Mouse (Mus musculus) midbrain, embryonic 13.5 days (tissue): Measurements from ENCODE around the gene Kcnh4. TPM values are rescaled to one million over a fixed set of nuclear protein-coding genes. Genes with fewer than 3 reads are reported as not detected.
A peak's percentile ranks its signal among the peaks of the same experiment; 100 is the strongest.

Source experiments
- ATAC-seq: fragments of 200-750 bp; cut with Nextera tagmentation; 2 replicates; pipeline ENCODE4 v1.8.0; 2017; ENCODE audit warnings: mild to moderate bottlenecking, moderate TSS enrichment, moderate library complexity
- H3K27ac ChIP-seq: fragments of 300-500 bp; sonication (generic); 2 replicates; pipeline ENCODE4 v1.5.1; 2015; ENCODE audit warnings: inconsistent platforms, mild to moderate bottlenecking, moderate library complexity
- H3K27me3 ChIP-seq: fragments of 300-500 bp; sonication (generic); 2 replicates; pipeline ENCODE4 v1.6.1; 2015; ENCODE audit warnings: mild to moderate bottlenecking, inconsistent platforms
- H3K36me3 ChIP-seq: fragments of 300-500 bp; sonication (generic); 2 replicates; pipeline ENCODE4 v1.6.1; 2015; ENCODE audit warnings: mild to moderate bottlenecking, inconsistent platforms
- H3K4me1 ChIP-seq: fragments of 300-500 bp; sonication (generic); replicated peaks from 2 replicates; pipeline ENCODE4 v1.6.1; 2015; ENCODE audit warnings: inconsistent platforms
- H3K4me2 ChIP-seq: fragments of 300-500 bp; sonication (generic); replicated peaks from 2 replicates; pipeline ENCODE4 v1.6.1; 2015; ENCODE audit warnings: moderate library complexity, mild to moderate bottlenecking, inconsistent platforms
- H3K4me3 ChIP-seq: fragments of 300-500 bp; sonication (generic); replicated peaks from 2 replicates; pipeline ENCODE4 v1.5.1; 2015; ENCODE audit warnings: mild to moderate bottlenecking, inconsistent platforms
- H3K9ac ChIP-seq: fragments of 300-500 bp; sonication (generic); replicated peaks from 2 replicates; pipeline ENCODE4 v1.6.1; 2015; ENCODE audit warnings: mild to moderate bottlenecking, inconsistent platforms
- H3K9me3 ChIP-seq: fragments of 300-500 bp; sonication (generic); 2 replicates; pipeline ENCODE4 v1.6.1; 2016; ENCODE audit warnings: mild to moderate bottlenecking, inconsistent platforms
- WGBS: fragments of 180-500 bp; shearing (Covaris S2); methylation state at CpG from one replicate; pipeline ENCODE4 v1.1.7; 2015; 5-methylcytosine and 5-hydroxymethylcytosine counted together
- polyA plus RNA-seq: library from polyadenylated mRNA; unstranded; fragments of >200 nt; fragmentation: Nextera tagmentation; extraction: Ambion mirVana; gene quantifications from 2 replicates; pipeline ENCODE4 v1.2.1, GENCODE M21; 2015

Gene Kcnh4
- polyA plus RNA-seq, 1 experiment from 2014 or later: 8.4 TPM

- Histone ChIP-seq H3K36me3 (peaks cover 53% of the 10 kb centered on the region), H3K27ac (no peak overlapping the region), H3K27me3 (no peaks in the 10 kb centered on the region), H3K9me3 (no peaks in the 10 kb centered on the region), H3K4me1 (no peaks in the 10 kb centered on the region), H3K4me3 (no peak overlapping the region), H3K4me2 (no peak overlapping the region), H3K9ac (no peak overlapping the region)
- 90% methylated on average over 13 of the region's 13 CpGs for WGBS
- ATAC-seq: no peak
These were observed 22.8 kb upstream of the Kcnh4 start for GRCm38 (mm10) chr11:100782568-100782967.

GRCm38 (mm10) chr11:100781763-100782475 lies 22.2 kb upstream of the Kcnh4 start:
- H3K4me2 ChIP-seq: no peak overlapping the region
- 91% methylated on average over 15 of the region's 15 CpGs for WGBS
- H3K36me3 ChIP-seq: peaks cover 46% of the 10 kb centered on the region
- H3K27ac ChIP-seq: no peak overlapping the region
- H3K9ac ChIP-seq: no peak overlapping the region
- no peak overlapping the region for H3K4me3 ChIP-seq
- no peak for ATAC-seq
- no peaks in the 10 kb centered on the region for H3K9me3 ChIP-seq
- H3K4me1 ChIP-seq: no peaks in the 10 kb centered on the region
- H3K27me3 ChIP-seq: no peaks in the 10 kb centered on the region

DNA sequence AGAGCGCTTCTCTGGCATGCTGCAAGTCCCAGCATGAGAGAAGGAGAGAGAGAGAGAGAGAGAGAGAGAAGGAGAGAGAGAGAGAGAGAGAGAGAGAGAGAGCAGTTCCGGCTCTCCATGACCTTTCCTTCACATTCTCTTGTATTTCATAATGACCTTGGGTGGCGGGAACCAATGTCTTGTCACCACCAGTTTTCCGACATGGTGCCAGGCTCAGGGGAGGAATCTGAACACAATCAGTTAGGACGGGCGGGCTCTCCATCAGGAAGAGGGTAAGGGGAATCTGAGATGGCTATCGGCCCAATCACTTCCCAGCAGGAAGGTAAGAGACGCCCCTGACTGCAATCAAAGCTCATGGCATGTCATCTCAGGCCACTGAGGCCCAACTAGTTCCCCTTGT lies 20.5 kb upstream of the Kcnh4 start:
- H3K9me3 ChIP-seq: no peaks in the 10 kb centered on the region
- no peak for ATAC-seq

DNA sequence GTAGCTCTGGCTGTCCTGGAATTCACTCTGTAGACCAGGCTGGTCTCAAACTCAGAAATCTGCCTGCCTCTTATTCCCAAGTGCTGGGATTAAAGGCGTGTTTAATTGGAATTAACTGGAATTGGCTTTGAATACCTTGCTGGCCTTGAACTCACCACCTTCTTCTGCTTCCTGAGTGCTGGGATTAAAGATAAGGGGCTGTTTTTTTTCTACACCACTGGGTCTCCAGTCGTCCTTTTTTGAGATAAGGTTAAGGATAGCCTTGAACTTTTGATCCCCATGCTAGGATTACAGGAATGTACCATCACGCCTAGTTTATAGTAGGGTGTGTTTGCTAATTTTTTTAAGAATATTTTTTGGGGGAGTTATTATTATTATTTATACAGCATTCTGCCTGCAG lies 18.3 kb upstream of the Kcnh4 start:
- no peak overlapping the region for H3K27ac ChIP-seq
- no peak overlapping the region for H3K9ac ChIP-seq
- H3K4me1 ChIP-seq: no peaks in the 10 kb centered on the region
- H3K4me3 ChIP-seq: no peak overlapping the region
- H3K36me3 ChIP-seq: peaks cover 28% of the 10 kb centered on the region
- H3K27me3 ChIP-seq: no peaks in the 10 kb centered on the region
- ATAC-seq: no peak
- WGBS: 81% methylated on average over 3 of the region's 3 CpGs
- H3K4me2 ChIP-seq: no peak overlapping the region
- H3K9me3 ChIP-seq: no peaks in the 10 kb centered on the region

More for the DNA sequence above, 20.5 kb upstream of the Kcnh4 start:
- Histone ChIP-seq H3K4me3 (no peak overlapping the region), H3K4me1 (no peaks in the 10 kb centered on the region), H3K27ac (no peak overlapping the region), H3K27me3 (no peaks in the 10 kb centered on the region), H3K4me2 (no peak overlapping the region), H3K36me3 (peaks cover 38% of the 10 kb centered on the region), H3K9ac (no peak overlapping the region)
- WGBS: 88% methylated on average over 8 of the region's 8 CpGs

DNA sequence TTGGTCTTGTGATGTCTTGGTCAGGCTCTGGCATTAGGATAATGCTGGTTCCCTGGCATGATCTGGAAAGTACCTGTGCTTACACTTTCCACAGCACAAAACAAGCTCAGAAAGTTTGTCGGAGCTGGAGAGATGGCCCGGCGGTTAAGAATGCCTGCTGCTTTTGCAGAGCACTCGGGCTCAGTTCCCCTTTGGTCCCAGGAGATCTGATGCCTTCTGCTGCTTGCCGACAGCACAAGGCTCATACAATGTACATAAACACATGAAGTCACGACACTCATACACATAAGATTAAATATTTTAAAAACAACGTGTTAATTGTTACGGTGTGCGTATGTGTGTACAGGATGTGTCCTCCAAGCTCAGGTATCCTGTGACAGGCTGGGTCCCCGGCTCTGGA lies 16.2 kb upstream of the Kcnh4 start:
- Histone ChIP-seq H3K4me3 (no peak overlapping the region), H3K9ac (no peak overlapping the region), H3K9me3 (no peaks in the 10 kb centered on the region), H3K36me3 (0 out of 2 replicates have a peak, but pooled peaks cover 10% of the 10 kb centered on the region), H3K27me3 (no peaks in the 10 kb centered on the region), H3K4me1 (0 out of 2 replicates have a peak, but pooled peaks cover 2% of the 10 kb centered on the region), H3K4me2 (no peak overlapping the region), H3K27ac (no peak overlapping the region)
- no peak for ATAC-seq
- 83% methylated on average over 10 of the region's 10 CpGs for WGBS

DNA sequence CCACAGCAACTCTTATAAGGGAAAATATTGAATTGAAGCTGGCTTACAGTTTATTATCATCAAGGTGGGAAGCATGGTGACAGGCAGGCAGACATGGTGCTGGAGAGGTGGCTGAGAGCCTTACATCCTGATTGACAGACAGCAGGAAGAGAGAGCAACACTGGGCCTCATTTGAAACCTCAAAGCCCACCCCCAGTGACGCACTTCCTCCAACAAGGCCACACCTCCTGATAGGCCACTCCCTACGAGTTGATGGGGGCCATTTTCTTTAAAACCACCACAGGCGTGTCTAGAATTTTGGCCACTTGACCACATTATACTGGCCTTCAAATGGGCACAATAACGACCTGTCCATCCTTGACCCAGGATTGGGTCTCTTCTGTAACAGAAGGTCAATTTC lies 14.5 kb upstream of the Kcnh4 start:
- Histone ChIP-seq H3K9ac (no peak overlapping the region), H3K4me1 (peaks cover 8% of the 10 kb centered on the region; the same call in 1 of the 2 replicates), H3K27ac (no peak overlapping the region), H3K27me3 (no peaks in the 10 kb centered on the region), H3K36me3 (0 out of 2 replicates have a peak, but pooled peaks cover 1% of the 10 kb centered on the region), H3K4me2 (no peak overlapping the region), H3K9me3 (no peaks in the 10 kb centered on the region), H3K4me3 (no peak overlapping the region)
- WGBS: 80% methylated on average over 4 of the region's 4 CpGs
- ATAC-seq: no peak

- no peaks in the 10 kb centered on the region for H3K9me3 ChIP-seq
- 23% methylated on average over 17 of the region's 17 CpGs for WGBS
- H3K36me3 ChIP-seq: no peaks in the 10 kb centered on the region
- ATAC-seq: no peak
- no peaks in the 10 kb centered on the region for H3K27me3 ChIP-seq
- peak within 1 kb of the TSS; percentile 42 for H3K4me3 ChIP-seq
- peaks cover 8% of the 10 kb centered on the region; the same call in 1 of the 2 replicates for H3K4me1 ChIP-seq
- H3K4me2 ChIP-seq: peak within 1 kb of the TSS; percentile 51
- H3K27ac ChIP-seq: no peak within 1 kb of the TSS
- H3K9ac ChIP-seq: peak within 1 kb of the TSS; percentile 37; the same call in 1 of the 2 replicates
These were observed 11.1 kb upstream of the Kcnh4 start, which contains the start of gene Ghdc for GRCm38 (mm10) chr11:100770646-100771408. TSS of gene Ghdc (minus strand) at chr11:100770957.

- peak overlapping the region; percentile 42 for H3K4me3 ChIP-seq
- 0 out of 2 replicates have a peak overlapping the region, but pooled peaks have one; percentile 24 for H3K9ac ChIP-seq
- peaks cover 8% of the 10 kb centered on the region; the same call in 1 of the 2 replicates for H3K4me1 ChIP-seq
- H3K9me3 ChIP-seq: no peaks in the 10 kb centered on the region
- peak overlapping the region; percentile 51 for H3K4me2 ChIP-seq
- no peak for ATAC-seq
- no peaks in the 10 kb centered on the region for H3K27me3 ChIP-seq
- H3K27ac ChIP-seq: no peak overlapping the region
- no peaks in the 10 kb centered on the region for H3K36me3 ChIP-seq
- 53% methylated on average over 6 of the region's 6 CpGs for WGBS
These were observed 10.2 kb upstream of the Kcnh4 start for GRCm38 (mm10) chr11:100769980-100770379.

GRCm38 (mm10) chr11:100767871-100768270 lies 8.1 kb upstream of the Kcnh4 start:
- H3K4me2 ChIP-seq: no peak overlapping the region
- H3K27ac ChIP-seq: no peak overlapping the region
- peaks cover 8% of the 10 kb centered on the region; the same call in 1 of the 2 replicates for H3K4me1 ChIP-seq
- H3K27me3 ChIP-seq: no peaks in the 10 kb centered on the region
- WGBS: 89% methylated on average over 5 of the region's 5 CpGs
- no peak overlapping the region for H3K4me3 ChIP-seq
- H3K36me3 ChIP-seq: no peaks in the 10 kb centered on the region
- ATAC-seq: no peak
- no peak overlapping the region for H3K9ac ChIP-seq
- H3K9me3 ChIP-seq: no peaks in the 10 kb centered on the region

DNA sequence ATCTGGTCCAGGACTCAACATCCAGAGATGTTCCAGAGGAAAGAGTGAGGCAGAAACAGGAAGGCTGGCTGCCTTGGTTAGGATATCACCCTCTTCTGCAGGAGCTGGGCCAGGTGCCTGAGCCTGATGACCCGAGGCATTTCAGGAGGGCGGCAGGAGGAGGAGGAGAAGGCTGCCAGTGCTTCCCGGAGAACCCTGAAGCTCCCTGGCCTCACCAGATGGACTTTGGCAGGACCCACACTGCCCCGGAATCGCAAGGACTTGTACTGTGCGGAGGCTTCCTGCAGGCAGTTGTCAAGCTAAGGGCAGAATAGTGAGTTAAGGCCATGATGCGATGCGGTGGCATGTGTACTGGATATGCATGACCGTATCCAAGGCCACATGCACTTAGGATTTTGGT lies 7.0 kb upstream of the Kcnh4 start:
- Histone ChIP-seq H3K9ac (no peak overlapping the region), H3K4me1 (peaks cover 8% of the 10 kb centered on the region; the same call in 1 of the 2 replicates), H3K36me3 (no peaks in the 10 kb centered on the region), H3K9me3 (no peaks in the 10 kb centered on the region), H3K27ac (no peak overlapping the region), H3K27me3 (peaks cover 6% of the 10 kb centered on the region; the same call in 1 of the 2 replicates), H3K4me3 (no peak overlapping the region), H3K4me2 (no peak overlapping the region)
- 86% methylated on average over 9 of the region's 9 CpGs for WGBS
- no peak for ATAC-seq

DNA sequence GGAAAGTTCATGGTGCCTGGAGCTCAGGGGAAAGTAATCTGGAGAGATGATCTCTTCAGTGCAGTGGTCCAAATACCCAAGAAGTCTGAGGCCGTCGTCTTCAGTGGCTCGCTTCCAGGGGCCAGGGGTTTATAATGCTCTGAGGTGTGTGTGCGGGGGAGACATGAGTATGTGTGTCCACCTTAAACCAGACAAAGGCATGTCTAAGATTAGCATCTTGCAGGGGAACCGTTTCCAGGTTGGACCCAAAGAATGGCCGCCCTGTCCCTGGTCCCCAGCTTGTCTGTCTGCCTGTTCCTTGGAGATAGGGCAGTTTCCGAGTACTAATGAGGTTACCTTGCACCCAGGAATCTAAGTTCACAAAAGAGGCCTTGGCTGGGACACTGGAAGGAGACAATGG lies 3.1 kb upstream of the Kcnh4 start, which contains the start of gene Hcrt:
Gene Hcrt, minus strand, starts transcription at position 101 of the 400 bp plus-strand sequence.
- no peaks in the 10 kb centered on the region for H3K36me3 ChIP-seq
- peak within 1 kb of the TSS; percentile 59 for H3K4me2 ChIP-seq

GRCm38 (mm10) chr11:100761547-100762045 lies 1.9 kb upstream of the Kcnh4 start:
- Histone ChIP-seq H3K4me2 (peak overlapping the region; percentile 59), H3K27me3 (peaks cover 11% of the 10 kb centered on the region; the same call in 1 of the 2 replicates), H3K36me3 (peaks cover 5% of the 10 kb centered on the region), H3K9ac (peak overlapping the region; percentile 54), H3K27ac (peak overlapping the region; percentile 22), H3K9me3 (no peaks in the 10 kb centered on the region), H3K4me1 (peaks cover 30% of the 10 kb centered on the region), H3K4me3 (peak overlapping the region; percentile 39)
- ATAC-seq: peak; percentile 70
- WGBS: under 1% methylated on average over 27 of the region's 27 CpGs

More for the DNA sequence above, 3.1 kb upstream of the Kcnh4 start, which contains the start of gene Hcrt:
- WGBS: 91% methylated on average over 7 of the region's 7 CpGs
- H3K4me3 ChIP-seq: peak within 1 kb of the TSS; percentile 39
- peaks cover 29% of the 10 kb centered on the region for H3K4me1 ChIP-seq
- peak within 1 kb of the TSS; percentile 22 for H3K27ac ChIP-seq
- H3K9ac ChIP-seq: peak within 1 kb of the TSS; percentile 54
- ATAC-seq: no peak
- H3K27me3 ChIP-seq: peaks cover 11% of the 10 kb centered on the region; the same call in 1 of the 2 replicates
- H3K9me3 ChIP-seq: no peaks in the 10 kb centered on the region
